Mouse (Mus musculus): ENCODE data around the gene Col7a1.

Gene Col7a1

DNA sequence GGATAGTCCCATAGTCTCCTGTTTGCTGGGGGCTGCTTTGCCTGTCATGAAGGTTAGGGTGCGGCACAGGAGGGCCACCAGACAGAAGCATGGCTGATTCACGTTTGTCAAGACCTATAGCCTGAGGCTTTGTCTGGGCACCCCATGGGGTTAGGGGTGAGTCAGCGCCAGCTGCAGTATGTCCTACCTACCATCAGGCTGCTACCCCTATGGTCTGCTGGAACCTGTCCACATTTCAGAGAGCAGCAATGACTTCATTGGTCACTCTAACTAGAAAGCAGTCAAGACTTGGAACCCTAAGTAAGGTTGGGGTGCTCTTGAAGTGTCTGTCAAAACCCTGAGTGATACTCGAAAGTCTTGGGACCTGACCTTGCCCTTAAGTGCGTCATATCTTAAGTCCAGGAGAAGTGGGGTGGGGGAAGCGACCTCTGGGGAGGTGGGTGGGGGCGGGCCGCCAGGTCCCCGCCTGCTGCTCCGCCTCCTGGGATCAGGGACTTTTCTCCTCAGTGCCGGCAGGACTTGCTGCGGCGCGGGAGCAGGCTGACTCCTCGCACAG lies at the start of gene Col7a1:
Gene Col7a1, plus strand, starts transcription at position 506 of the 556 bp plus-strand sequence.
- no peak for DNase-seq (ENCODE audit: low read depth, low spot score)

DNA sequence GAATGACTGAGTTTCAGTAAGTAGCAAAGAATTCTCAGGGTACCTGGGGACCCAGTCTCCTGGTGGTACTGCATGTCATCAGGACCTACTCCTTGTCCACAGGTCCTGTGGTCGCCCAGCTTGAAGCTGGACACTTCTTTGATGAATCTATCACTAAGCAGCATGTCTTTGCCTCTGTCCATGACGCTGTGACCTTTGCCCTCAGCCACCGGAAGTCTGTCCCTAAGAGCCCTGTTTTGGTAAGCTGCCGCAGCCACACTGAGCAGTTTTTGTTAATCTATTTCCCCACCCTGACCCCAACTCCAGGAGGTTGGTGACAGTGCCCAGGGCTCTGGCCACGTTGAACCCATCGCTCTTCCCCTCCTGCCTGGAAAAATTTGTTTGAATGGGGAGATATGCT lies 41.1 kb upstream of the Col7a1 start:
- no peak for DNase-seq (ENCODE audit: low read depth, low spot score)

DNA sequence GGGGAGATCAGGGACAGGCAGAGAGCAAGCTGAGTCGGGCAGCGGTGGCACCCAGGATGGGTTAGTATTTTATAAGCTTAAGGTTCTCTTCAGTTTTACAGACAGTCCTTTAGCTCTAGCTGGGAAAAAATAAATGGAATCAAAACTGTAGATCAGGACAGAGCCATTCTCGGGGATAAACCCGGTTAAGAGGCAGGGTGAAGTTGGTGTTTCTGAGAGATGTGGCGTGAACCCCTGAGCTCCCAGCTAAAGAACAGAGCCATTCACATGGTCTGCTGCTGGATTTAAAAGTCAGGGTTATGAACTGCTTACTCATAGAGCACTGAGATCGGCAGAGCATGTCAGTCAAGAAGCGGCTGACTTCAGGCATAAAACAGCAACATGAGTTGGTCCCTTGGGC lies 40.2 kb upstream of the Col7a1 start:
- DNase-seq (ENCODE audit: low read depth, low spot score) = no peak

DNA sequence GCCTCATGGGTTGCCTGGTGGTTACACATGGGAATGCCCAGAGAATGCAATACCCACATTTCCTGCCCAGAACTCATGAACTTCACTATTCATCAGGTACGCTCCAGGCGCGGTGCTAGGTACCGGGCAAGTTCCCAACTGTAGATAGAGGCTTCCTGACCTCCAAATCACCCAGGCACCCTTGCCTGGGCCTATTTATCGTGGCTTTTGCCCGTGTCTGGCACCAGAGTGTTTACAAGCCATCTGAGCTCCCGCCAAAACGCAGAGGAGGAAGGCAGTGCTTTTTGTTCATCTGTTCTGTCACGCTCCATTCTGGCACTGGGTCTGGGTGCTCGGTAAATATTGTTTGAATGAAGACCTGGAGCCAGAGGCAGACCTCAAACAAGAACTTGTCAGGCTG lies 39.8 kb upstream of the Col7a1 start:
- no peak for DNase-seq (ENCODE audit: low read depth, low spot score)

DNA sequence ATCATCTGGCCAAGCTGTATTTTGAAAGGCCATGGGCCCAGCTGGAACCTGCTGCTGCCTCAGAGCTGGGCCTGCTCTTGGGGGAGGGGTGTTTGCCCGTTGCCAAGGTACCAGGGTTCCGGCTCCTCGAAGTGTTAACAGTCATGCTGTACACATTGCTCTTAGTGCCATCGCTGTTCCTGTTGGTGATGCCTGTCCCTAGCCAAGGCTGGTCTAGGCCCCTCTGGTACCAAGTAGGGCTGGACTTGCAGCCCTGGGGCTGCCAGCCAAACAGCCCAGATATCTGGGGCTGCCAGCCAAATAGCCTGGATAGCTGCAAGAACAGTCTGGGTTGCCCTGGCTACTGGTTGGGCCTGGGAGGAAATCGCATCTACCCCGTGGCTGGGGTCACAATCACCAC lies 38.9 kb upstream of the Col7a1 start, which contains the start of gene Tmem89:
Gene Tmem89, plus strand, starts transcription at position 129 of the 400 bp plus-strand sequence.
- DNase-seq (ENCODE audit: low read depth, low spot score) = no peak

DNA sequence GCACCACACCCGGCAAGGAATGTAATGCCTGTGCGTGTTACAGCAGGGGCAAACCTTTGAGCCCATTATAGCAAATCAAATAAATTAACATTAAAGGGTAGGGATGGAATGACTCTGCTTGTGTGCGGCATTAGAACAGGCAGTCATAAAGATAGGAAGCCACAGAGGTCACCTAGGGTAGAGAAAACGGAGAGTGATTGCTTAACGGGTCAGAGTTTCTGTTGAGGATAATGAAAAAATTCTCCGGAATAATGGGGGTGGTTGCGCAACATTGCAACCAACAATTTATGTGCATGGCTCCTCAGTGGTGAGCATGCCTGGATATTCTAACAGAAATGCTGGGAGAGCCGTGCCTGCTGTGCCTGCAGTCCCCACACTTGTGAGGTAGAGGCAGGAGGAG lies 27.5 kb upstream of the Col7a1 start:
- DNase-seq (ENCODE audit: low read depth, low spot score) = no peak

DNA sequence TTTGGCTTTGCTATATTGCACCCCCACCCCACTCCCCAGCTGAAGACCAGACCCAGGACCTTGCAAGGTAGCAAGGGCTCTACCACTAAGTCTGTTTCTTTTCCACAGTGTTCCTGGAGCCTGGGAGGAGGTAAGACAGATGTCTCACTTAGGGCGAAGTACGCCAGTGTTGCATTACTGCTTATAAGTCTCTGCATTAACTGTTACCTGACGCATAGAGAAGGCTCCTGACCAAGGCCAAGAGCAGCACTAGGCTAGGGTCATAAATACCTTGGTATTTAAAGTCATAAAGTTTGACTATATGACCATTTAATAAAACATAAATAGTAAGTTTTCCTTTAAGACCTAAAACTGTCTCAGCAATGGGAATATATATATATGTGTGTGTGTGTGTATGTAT lies 25.0 kb upstream of the Col7a1 start:
- DNase-seq (ENCODE audit: low read depth, low spot score) = no peak

DNA sequence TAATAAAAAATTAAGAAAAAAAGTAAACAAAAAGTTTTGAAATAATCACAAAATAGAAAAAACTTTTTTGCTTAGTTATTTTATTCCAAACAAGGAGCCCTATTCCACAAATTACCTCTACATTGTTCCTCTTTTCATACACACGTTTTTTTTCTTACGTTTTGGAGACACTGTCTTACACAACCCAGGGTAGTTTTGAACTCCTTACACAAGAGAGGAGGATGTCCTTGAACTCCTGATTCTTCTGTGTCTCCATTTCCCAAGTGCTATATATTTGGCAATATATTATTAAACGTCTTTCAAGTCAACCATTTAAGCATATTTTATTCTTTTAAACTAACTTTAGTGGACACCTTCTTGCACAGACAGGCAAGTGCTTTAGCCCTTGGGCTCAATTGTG lies 17.4 kb upstream of the Col7a1 start:
- no peak for DNase-seq (ENCODE audit: low read depth, low spot score)

DNA sequence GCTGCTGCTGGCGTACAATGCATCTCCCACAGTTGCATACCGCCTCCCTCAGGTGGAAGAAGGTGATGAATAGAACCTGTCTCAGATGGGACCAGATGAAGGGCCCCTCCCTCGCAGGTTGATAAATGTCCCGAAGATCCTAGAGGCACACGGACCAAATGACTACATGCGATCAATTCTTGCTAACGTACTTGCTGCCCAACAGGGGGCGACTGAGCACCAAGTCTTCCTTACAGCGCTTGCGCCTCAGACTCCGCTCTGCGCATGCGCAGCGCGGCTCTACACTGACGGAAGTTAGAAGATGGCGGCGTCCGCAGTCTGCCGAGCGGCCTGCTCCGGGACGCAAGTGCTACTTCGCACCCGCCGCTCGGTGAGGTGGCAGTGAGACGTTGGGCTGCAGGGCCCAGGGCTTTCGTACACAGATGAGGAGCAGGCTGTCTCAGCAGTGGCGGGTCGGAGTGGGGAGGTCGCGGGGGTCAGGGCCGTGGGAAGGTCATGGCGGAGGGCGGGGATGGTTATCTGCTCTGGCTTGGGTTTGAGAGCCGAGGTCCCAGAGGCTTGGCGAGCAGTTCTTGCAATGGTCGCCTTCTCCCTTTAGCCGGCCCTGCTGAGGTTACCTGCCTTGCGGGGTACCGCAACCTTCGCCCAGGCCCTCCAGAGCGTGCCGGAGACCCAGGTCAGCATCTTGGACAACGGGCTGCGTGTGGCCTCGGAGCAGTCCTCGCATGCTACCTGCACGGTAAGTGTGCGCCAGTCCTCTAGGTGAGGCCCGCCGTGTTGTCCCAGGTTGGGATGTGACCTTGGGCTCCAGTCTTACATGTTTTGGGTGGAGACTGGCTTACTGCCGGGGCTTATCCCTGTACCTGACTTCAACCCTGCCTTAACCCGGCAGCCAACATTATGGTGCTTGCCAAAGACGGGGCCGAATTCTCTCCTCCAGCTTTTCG lies 16.7 kb upstream of the Col7a1 start, which contains the start of gene Uqcrc1:
Gene Uqcrc1, plus strand, starts transcription at position 216 of the 947 bp plus-strand sequence.
- peak; percentile 99 for DNase-seq (ENCODE audit: low read depth, low spot score)

DNA sequence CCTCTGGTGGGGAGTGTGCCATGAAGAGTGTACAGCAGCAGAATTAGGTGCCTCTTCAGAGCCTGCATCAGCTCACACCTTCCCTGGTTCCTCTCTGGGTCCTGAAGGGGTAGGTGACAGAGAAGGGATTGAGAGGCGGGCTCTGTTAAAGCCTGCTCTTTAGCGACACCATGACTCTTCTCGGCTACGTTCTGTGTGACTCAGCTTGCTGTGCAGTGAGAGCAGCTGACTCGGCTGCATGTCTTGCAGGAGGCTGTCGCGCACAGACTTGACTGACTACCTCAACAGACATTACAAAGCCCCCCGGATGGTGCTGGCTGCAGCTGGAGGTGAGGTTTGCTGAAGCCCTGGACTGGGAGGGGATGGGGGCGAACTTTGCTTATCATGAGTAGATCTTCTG lies 8.3 kb upstream of the Col7a1 start:
- no peak for DNase-seq (ENCODE audit: low read depth, low spot score)

DNA sequence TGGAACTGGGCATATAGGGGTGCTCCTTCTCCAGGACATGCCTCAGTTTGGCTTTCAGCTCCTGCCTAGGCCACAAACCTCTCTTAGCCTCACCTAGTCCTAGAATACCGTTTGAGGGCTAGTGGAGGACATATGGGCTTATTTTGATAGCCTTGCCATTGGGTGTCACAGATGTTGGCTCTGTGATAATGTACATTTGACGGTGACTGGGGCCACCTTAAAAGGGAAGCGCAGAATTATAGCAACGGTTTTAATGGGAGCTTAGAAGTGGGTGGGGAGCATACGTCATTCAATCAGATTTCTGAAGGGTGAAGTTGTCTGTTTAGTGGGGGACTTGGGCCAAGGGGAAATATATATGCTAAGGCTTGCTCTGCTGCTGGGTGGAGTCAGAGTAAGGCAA lies 7.8 kb upstream of the Col7a1 start:
- DNase-seq (ENCODE audit: low read depth, low spot score) = no peak

DNA sequence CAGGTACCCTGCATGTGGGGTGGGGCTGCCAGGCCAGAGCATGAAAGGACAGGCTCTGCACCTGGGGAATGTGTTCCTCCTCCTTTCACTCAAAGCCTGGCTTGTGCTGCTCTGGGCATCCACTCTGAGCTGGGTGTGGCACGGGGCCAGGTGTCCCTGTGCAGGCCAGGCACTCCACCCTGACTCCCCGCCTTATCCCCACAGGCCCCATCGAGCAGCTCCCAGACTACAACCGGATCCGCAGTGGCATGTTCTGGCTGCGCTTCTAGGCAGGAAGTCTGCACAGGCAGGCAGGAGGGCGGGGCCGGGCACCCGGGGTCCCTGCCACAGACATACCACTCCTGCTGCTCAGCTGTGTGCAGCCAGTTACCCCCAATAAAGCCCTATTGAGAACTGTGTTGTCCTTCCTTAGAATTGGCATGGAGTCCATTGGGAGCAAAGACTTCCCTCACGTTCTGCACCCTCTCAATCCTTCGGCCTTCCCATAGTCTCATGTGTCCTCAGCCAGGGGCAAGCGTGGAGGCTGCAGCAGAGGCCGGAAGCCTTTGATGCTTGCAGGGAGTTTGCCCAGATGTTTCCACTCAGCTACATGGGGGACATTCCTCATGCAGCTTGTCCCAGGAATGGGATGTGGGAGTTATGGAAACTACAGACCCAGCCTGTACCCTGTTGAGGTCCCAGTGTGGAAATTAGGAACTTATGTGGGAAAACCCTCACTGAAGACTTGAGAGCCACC lies 4.0 kb upstream of the Col7a1 start:
- no peak for DNase-seq (ENCODE audit: low read depth, low spot score)

DNA sequence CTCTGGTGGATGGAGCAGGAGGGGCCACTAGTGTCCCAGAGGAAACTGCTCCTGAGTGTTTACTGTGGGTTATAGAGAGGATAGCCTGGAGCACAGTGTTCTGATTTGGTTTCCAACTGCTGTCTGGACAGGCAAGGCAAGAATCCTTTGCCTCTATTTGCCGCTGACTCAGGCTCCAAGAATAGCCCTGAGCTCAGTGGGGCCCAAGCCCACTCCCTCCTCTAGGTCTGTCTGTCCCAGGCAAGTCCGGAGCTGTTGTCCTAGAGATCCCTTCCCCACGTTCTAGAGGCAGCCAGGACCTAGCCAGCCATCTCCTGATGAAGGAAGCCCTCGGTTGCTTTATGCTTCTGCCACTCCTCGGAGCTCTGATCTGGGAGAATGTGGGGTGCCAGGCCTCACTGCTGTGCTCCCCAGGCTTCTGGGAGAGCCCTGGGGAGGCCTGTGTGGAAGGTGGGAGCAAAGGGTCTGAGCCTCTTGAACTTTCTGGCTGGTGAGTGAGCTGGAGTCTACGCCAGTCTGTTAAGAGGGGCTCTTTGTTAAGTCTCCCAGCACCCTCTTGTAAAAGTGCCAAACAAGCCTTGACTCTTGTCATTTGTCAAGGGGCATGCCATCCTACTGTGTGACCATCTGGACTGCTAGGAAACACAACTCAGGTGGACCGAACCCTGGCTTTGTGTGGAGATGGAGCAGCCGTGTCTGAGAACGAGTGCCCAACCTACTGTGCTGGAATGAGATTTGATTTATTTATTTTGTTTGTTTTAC lies 3.2 kb upstream of the Col7a1 start:
- no peak for DNase-seq (ENCODE audit: low read depth, low spot score)

DNA sequence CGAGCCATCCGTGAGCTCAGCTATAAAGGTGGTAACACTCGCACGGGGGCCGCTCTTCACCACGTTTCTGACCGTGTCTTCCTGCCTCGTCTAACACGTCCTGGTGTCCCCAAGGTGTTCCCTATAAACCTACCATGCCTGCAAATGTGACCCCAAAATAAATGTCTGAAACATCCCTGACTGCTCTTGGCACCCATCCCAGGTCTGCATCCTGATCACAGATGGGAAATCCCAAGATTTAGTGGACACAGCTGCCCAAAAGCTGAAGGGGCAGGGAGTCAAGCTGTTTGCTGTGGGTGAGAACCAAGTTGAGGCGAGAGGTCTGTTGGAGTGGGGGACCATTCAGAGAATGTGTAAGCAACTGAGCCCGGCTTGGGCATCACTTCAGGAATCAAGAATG lies 1.9 kb downstream of the Col7a1 start:
- DNase-seq (ENCODE audit: low read depth, low spot score) = no peak

DNA sequence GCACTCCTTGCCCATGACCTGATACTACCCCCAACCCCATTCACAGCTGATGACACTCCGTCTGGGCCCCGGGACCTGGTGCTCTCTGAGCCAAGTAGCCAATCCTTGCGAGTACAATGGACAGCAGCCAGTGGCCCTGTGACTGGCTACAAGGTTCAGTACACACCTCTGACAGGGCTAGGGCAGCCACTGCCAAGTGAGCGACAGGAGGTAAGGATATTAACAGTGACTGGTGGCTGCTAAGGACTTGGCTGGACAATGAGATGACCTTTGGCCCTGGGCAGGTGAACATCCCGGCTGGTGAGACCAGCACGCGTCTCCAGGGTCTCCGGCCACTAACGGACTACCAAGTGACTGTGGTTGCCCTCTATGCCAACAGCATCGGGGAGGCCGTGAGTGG lies 2.5 kb downstream of the Col7a1 start:
- no peak for DNase-seq (ENCODE audit: low read depth, low spot score)

DNA sequence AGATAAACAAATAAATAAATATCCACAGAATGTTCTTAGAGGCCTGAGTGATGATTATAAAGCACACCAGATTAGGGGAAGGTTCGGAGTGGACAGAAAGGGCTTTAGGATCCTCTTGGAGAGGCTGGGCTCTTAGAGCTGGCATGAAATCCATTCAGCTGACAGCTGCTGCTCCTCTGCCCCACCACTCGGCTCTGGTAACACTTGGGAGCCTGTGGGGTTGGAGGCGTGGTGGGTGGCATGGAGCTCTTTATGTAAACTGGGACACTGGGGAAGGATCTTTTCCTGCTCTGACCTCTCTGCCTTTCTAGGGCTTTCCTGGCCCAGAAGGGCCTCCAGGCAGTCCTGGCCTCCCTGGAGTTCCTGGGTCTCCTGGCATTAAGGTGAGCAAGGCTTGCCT lies 10.2 kb downstream of the Col7a1 start:
- DNase-seq (ENCODE audit: low read depth, low spot score) = no peak

DNA sequence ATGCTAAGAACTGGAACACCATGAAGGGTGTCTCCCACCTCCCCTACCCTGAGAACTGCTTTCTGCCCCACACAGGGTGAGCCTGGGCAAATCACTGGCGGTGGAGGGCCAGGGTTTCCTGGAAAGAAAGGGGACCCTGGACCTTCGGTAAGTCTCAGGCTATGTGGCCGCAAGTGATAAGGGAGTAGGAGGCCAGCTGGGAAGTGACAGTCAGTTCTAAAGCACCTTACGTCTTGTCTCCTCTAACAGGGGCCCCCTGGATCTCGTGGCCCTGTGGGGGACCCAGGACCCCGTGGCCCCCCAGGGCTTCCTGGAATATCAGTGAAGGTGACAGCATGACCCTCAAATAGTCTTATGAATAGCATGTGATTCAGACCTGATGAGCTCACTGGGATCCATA lies 11.0 kb downstream of the Col7a1 start:
- no peak for DNase-seq (ENCODE audit: low read depth, low spot score)

DNA sequence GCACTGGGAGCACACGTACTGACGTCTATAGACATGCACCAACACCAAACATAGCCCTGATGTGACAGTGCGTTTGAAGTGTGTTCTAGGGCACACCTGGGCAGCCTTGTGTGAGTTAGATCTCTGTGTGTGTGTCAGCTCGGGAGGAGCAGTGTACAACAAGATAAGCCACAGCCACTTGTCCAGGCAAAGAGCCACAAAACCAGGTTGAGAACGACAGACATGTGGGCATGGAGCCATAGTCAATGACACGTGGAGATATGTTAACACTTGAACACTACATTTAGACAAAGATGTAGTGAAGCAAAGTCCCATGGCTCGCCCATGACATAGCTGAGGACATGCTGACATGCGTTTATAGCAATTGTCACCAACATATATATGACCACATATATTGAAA lies 17.2 kb downstream of the Col7a1 start:
- no peak for DNase-seq (ENCODE audit: low read depth, low spot score)

DNA sequence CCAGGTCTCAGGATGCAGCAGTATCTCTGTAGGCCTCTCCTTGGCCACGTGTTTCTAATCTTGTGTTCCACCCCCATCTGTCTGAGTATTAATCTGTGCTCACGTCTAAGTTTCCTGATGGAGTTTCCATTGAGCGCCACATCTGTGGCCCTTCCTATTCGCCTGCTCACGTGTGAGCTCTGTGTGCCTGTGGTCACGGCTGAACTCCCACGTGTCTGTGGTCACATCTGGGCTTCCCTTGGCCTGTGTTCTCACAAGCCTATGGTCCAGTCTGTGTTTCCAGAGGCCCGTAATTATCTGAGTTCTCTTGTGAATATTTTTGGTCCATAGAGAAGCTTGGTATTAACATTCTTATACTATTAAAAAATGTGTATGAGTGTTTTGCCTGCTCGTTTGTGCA lies 23.1 kb downstream of the Col7a1 start:
- DNase-seq (ENCODE audit: low read depth, low spot score) = no peak

DNA sequence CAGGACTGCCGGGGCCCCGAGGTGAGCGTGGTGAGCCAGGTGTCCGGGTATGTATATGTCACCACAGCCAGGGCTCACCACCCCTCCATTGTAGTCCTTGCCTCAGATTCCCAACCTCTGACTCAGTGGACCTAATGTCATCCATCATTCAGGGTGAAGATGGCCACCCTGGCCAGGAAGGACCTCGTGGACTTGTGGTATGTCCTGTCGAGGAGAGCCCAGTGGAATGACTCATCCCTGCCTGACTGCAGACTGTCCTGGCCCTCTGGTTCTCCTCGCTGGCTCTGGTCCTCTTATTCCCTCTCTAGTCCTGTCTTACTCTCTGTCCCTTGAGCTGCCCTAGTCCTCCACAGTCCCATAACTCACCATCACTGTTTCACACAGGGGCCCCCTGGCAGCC lies 24.6 kb downstream of the Col7a1 start:
- no peak for DNase-seq (ENCODE audit: low read depth, low spot score)

DNA sequence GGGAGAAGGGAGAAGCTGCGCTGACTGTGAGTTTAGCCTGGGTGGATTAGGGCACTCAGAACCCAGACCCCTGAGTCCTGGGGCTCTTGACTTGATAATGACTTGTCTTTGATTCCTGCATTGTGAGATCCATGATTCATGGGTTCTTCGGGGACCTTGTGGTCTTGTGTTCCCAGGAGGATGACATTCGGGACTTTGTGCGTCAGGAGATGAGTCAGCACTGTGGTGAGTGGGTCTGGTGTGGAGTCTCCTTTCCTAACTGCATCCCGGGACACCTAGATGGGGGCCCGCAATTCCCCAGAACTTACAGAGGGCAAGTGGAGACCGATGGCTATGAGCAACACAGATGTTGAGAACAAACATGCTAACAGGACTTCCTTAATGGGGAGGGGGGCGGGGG lies 29.1 kb downstream of the Col7a1 start:
- no peak for DNase-seq (ENCODE audit: low read depth, low spot score)

DNA sequence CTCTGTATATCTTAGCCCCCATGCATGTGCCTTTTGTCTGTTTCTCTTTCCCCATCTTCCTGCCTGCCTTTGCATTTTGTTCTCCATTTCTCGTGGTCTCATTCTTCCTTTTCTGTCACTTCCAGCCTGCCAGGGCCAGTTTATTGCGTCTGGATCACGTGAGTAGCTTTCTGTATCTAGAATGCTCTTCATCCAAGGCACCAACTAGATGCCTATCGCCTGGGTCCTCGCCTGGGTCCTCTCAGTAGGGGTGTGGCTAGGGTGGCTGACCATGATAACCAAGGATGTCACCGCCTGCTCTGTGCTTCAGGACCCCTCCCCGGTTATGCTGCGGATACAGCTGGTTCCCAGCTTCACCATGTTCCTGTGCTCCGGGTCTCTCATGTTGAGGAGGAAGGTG lies 29.8 kb downstream of the Col7a1 start:
- DNase-seq (ENCODE audit: low read depth, low spot score) = no peak
